Mouse (Mus musculus) frontal cortex, postnatal 14 days (tissue): Measurements from ENCODE around the gene Gm14295.
"Not testable (repeated sequence)": the region's sequence is repeated elsewhere in the genome, so short reads cannot be mapped to it uniquely, and the experiment has no call there.

Source experiments
- DNase-seq, 2 experiments: peaks; one replicate each; pipeline ENCODE4 v3.0.0; 2022; ENCODE audit warnings: low spot score in 2 of 2

The Gm14295 gene

GRCm38 (mm10) chr2:176798312-176798711, at the start of gene Gm14295:
TSS of gene Gm14295 (plus strand) at chr2:176798612.
- DNase-seq, result not testable (repeated sequence)

DNA sequence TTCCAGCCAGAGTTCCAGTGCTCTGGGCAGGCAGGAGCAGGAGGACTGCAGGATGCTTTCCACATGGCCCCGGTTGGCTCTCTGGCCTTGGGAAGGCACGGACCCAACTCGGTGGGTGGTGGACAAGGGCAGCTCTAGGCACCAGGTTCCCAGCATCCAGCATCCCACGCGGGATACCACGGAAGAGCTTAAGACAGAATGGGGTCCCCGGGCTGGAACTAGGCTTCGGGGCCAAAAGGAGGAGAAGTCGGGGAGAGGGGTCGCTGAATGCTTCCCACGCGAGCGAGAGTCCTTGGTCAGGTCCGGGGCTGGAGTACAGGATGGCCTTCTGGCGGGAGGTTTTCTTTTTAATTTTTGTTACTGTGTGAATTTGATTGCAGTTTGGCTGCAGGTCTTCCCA, 373 bp downstream of the Gm14295 start:
- not testable (repeated sequence) for DNase-seq

DNA sequence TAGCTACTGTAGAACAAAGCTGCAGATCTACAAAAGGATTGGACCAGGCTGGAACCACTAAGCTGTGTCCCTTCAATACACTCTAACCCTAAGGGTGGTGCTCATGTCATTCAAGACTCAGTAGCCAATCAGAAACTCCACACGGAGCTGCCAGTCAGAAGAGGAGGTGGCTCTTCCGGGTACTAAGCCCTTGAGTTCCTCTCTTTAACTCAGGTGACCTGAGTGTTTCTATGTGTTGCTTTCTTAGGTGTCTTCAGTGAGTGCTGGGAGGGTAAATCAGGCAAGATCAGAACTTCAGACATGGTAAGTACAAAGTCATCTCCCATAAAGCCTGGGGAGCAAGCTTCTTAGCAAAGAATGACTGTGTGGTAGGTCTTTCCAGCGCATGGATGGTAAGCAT, 32.4 kb downstream of the Gm14295 start, which contains the start of gene Gm14408:
Gene Gm14408 (plus strand): TSS at position 301 of the 400 bp plus-strand sequence.
- DNase-seq, result not testable (repeated sequence)
